Mouse (Mus musculus) olfactory bulb, adult 2 months (tissue): ENCODE results near the gene Homer2. TPM values are rescaled to one million over a fixed set of nuclear protein-coding genes. Genes with fewer than 3 reads are reported as not detected.

ENCODE experiments used
- H3K27ac ChIP-seq: fragments of 200-500 bp; 2 replicates; pipeline ENCODE4 v1.5.1; 2012; ENCODE audit warnings: low read depth, low read length; ENCODE audit not compliant: insufficient read depth
- H3K4me1 ChIP-seq: fragments of 200-500 bp; 2 replicates; pipeline ENCODE4 v1.6.1; 2012; ENCODE audit warnings: low read length; ENCODE audit not compliant: control insufficient read depth, insufficient read depth
- H3K4me3 ChIP-seq: fragments of 200-500 bp; 2 replicates; pipeline ENCODE4 v1.5.1; 2012; ENCODE audit warnings: mild to moderate bottlenecking, low read depth, low read length, moderate library complexity; ENCODE audit not compliant: insufficient read depth
- CTCF ChIP-seq: fragments of 200-500 bp; IDR thresholded peaks from 2 replicates; pipeline ENCODE4 v1.5.1; 2012; ENCODE audit warnings: low read depth, mild to moderate bottlenecking, low read length, moderate library complexity; ENCODE audit not compliant: insufficient read depth
- POLR2A ChIP-seq: fragments of 200-500 bp; IDR thresholded peaks from 2 replicates; pipeline ENCODE4 v1.6.1; 2012; ENCODE audit warnings: mild to moderate bottlenecking, low read depth, low read length, moderate library complexity; ENCODE audit not compliant: insufficient read depth
- WGBS: fragments of 180-500 bp; shearing (Covaris S2); methylation state at CpG from one replicate; pipeline ENCODE4 v1.1.7; 2018; 5-methylcytosine and 5-hydroxymethylcytosine counted together
- polyA plus RNA-seq: library from polyadenylated mRNA; stranded (reverse); fragments of >200 nt; gene quantifications from 2 replicates; pipeline ENCODE4 v1.2.4, GENCODE M21; 2012; ENCODE audit warnings: low replicate concordance; ENCODE audit not compliant: missing spikeins, insufficient read depth, insufficient read length

Gene Homer2
- polyA plus RNA-seq, 1 experiment = not detected

- WGBS = 96% methylated on average over 4 of the region's 4 CpGs
- H3K4me1 ChIP-seq = no peaks in the 10 kb centered on the region
- TF ChIP-seq POLR2A = no peak
- TF ChIP-seq CTCF = no peak
- no peak overlapping the region for H3K4me3 ChIP-seq
- H3K27ac ChIP-seq = no peak overlapping the region
Measured at GRCm38 (mm10) chr7:81587238-81587637, 120.1 kb downstream of the Homer2 start.

DNA sequence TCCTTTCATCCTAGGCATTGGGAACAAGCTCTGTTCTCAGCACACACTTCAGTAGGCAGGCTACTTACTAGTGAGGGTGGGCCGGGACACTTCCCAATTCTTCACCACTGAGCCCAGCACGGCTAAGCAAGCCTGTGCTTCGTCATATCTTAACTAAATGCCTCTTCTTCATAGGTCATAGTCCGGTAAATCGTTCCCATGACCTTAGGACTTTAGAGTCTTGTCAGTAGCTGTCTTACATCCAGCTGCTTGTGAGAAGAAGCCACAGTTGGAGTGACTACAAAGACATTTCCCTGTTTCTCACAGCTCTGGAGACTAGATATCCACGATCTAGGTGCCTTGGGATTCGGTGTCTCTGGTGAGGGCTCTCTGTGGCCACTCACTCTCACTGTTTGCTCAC lies 122.0 kb downstream of the Homer2 start:
- Histone ChIP-seq H3K4me1 (no peaks in the 10 kb centered on the region), H3K4me3 (no peak overlapping the region), H3K27ac (no peak overlapping the region)
- no peak for TF ChIP-seq POLR2A
- TF ChIP-seq CTCF = no peak
- 95% methylated on average over 7 of the region's 7 CpGs for WGBS

DNA sequence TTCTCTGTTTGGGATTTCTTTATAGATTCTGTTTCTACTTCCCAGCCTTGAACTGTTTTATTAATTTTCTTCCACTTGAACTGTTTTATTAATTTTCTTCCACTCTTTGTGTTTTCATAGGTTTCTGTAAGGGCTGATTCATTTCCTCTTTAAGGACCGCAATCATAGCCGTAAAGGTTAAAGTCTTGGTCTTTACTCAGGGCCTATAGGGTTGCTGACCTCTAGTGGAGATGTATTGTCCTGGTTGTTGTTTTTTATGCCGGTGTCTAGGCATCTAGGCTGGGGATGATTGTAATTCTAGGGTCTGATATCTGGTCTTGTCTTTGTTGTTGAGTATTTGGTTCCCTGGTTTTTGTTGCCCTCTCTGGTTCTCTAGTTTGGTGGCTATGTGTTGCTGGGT lies 123.8 kb downstream of the Homer2 start:
- Histone ChIP-seq H3K27ac (no peak overlapping the region), H3K4me3 (no peak overlapping the region), H3K4me1 (no peaks in the 10 kb centered on the region)
- WGBS = 70% methylated on average over 3 of the region's 3 CpGs
- TF ChIP-seq POLR2A = no peak
- TF ChIP-seq CTCF = no peak

- WGBS = 94% methylated on average over 5 of the region's 5 CpGs
- H3K4me3 ChIP-seq = no peak overlapping the region
- no peak overlapping the region for H3K27ac ChIP-seq
- no peak for TF ChIP-seq POLR2A
- no peak for TF ChIP-seq CTCF
- H3K4me1 ChIP-seq = peaks cover 5% of the 10 kb centered on the region; the same call in 1 of the 2 replicates
Measured at GRCm38 (mm10) chr7:81579312-81579711, 128.0 kb downstream of the Homer2 start.

- peaks cover 8% of the 10 kb centered on the region; the same call in 1 of the 2 replicates for H3K4me1 ChIP-seq
- H3K27ac ChIP-seq = no peak overlapping the region
- 90% methylated on average over 7 of the region's 7 CpGs for WGBS
- no peak overlapping the region for H3K4me3 ChIP-seq
- no peak for TF ChIP-seq POLR2A
- TF ChIP-seq CTCF = no peak
Measured at GRCm38 (mm10) chr7:81578413-81578812, 128.9 kb downstream of the Homer2 start.

DNA sequence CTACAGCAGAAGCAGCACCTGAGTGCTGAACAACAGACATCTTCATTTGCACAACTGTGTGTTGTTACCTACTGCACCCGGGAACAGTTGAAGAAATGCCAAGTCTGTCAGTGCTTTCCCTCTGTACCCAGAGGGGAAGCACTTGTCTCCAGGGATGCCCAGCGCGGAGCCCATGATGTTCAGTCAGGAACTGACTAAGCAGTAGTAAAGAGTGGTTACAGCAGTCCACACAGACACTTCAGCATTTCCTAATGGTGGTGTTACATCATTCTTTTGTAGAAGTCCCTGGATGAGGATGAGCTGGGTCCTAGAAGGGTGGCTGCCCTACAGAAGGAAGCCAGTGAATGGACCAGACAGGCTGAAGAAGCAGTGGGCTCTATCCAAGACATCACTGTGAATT lies 129.5 kb downstream of the Homer2 start:
- WGBS = 86% methylated on average over 3 of the region's 3 CpGs
- Histone ChIP-seq H3K4me1 (peaks cover 8% of the 10 kb centered on the region; the same call in 1 of the 2 replicates), H3K4me3 (no peak overlapping the region), H3K27ac (no peak overlapping the region)
- no peak for TF ChIP-seq CTCF

GRCm38 (mm10) chr7:81575606-81576005 lies 131.7 kb downstream of the Homer2 start:
- Histone ChIP-seq H3K27ac (no peak overlapping the region), H3K4me1 (peaks cover 8% of the 10 kb centered on the region; the same call in 1 of the 2 replicates), H3K4me3 (no peak overlapping the region)
- TF ChIP-seq CTCF = no peak
- no peak for TF ChIP-seq POLR2A
- WGBS = 92% methylated on average over 10 of the region's 10 CpGs

GRCm38 (mm10) chr7:81573821-81574220 lies 133.5 kb downstream of the Homer2 start:
- 96% methylated on average over 9 of the region's 9 CpGs for WGBS
- Histone ChIP-seq H3K4me1 (peaks cover 8% of the 10 kb centered on the region; the same call in 1 of the 2 replicates), H3K4me3 (no peak overlapping the region), H3K27ac (no peak overlapping the region)
- TF ChIP-seq CTCF = no peak
- no peak for TF ChIP-seq POLR2A

GRCm38 (mm10) chr7:81573397-81573796 lies 133.9 kb downstream of the Homer2 start:
- WGBS = 68% methylated on average over 6 of the region's 6 CpGs
- Histone ChIP-seq H3K4me3 (no peak overlapping the region), H3K4me1 (peaks cover 8% of the 10 kb centered on the region; the same call in 1 of the 2 replicates), H3K27ac (no peak overlapping the region)
- TF ChIP-seq POLR2A = no peak
- TF ChIP-seq CTCF = no peak

DNA sequence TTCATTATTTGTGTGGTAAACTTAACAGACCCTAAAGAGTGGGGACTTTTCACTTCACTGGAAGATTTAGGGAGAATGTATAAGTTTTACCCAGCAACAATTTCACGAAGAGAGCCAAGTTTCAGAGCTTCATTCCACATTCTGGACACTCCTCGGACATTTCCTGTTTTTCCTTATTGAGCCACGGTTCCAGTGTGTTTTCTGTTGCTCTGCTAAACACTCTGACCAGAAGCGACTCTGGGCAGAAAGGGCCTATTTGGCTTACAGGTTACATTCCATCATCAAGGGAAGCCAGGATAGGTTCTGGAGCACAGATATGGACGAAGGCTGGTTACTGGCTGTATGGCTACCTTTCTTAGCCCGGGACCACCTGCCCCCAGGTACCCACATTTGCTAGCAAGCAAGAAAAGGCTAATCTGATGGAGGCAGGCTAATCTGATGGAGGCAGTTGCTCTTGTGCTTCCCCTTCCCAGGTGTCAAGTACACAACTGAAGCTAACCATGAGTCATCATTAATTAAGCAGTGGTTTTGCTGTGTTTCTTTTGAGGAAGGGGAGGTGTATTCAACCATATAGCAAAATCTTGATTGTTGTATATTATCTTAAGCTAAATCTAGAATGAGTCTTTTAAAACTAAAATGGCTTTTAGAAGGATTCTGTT lies 134.6 kb downstream of the Homer2 start:
- WGBS = 38% methylated on average over 6 of the region's 6 CpGs
- H3K4me3 ChIP-seq = peak overlapping the region; percentile 4; the same call in 1 of the 2 replicates
- peaks cover 8% of the 10 kb centered on the region; the same call in 1 of the 2 replicates for H3K4me1 ChIP-seq
- H3K27ac ChIP-seq = no peak overlapping the region
- TF ChIP-seq CTCF (no peak), POLR2A (no peak)
